Mouse (Mus musculus): ENCODE data around the gene Adgrl3.

Adgrl3 gene

GRCm38 (mm10) chr5:81556008-81556407 is 536.1 kb downstream of the Adgrl3 start:
- DNase-seq (ENCODE audit: low read depth, low spot score), result peak; percentile 92

DNA sequence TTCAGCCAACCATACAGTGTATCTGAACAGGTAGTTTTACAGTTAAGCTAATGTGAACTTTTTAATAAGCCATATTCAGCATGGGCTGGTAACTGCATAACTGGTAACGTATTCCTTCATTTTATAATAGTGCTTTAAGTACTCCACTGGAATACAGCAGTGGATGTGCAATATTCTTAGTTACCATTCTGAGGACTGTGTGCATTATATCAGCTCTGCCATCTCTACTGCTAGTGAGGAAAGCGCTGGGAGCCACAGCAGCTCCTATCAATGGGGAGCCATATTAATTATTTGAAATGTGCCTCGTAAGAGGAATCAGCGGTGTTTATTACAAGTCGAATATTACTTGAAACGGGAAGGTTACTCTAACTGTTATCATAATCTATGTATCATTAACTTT is 539.0 kb downstream of the Adgrl3 start:
- DNase-seq (ENCODE audit: low read depth, low spot score), result no peak

GRCm38 (mm10) chr5:81564294-81564693 is 544.4 kb downstream of the Adgrl3 start:
- DNase-seq (ENCODE audit: low read depth, low spot score), result no peak

DNA sequence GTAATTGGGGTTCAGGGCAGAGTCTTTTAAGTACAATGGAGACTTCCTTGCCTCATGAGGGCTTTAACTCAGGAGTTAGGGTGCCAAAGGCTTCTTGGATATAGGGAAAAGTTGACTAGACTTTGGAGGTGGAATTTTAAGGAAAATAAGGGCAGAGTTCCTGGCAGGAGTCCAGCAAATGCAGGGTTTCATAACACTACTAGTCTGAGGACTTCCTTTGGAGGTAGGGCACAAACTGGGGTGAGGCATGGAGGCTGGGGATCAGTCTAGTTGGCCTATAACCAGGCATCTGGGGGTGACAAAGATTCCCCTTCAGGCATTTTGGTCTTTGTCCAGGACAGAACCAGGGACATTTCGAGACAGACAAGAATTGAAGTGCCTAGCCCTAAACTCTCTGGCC is 546.6 kb downstream of the Adgrl3 start:
- no peak for DNase-seq (ENCODE audit: low read depth, low spot score)

- no peak for DNase-seq (ENCODE audit: low read depth, low spot score)
Measured at GRCm38 (mm10) chr5:81568743-81569142, 548.8 kb downstream of the Adgrl3 start.

- no peak for DNase-seq (ENCODE audit: low read depth, low spot score)
Measured at GRCm38 (mm10) chr5:81582886-81583285, 562.9 kb downstream of the Adgrl3 start.

DNA sequence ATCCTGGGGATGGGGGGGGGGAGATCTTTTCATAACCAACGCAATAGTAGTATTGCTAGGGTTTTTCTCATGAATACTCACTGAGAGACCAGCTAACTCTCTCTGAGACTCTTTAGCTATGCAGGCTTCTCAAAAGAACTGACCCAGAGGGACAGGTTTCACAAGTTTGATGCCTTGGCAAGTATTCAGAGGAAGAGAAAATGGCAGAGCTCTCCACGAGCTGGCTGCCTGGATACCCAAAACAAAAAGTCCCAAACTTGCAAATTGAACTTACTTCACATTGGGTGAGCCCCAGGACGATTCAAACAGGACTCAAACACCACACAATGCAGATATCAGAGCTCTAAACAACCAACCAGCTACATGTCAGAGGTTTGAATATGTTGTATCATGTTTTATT is 563.5 kb downstream of the Adgrl3 start:
- DNase-seq (ENCODE audit: low read depth, low spot score), result no peak

DNA sequence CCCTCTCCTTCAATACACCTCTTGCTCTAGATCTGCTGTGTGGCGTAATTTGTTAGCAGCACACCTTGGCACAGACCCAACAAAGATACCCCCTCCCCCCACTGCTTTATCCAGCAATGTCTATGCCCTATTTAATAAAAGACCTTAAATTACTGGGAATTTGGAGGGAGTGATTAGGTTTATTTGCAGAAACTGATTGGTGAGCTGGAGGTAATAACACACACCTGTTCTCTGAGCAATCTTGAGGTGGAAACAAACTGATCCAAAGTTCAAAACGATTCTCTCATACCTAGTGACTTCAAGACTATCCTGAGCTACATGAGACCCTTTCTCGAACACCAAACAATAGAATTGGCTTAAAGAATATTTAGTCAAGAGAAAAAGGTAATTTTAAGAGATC is 565.0 kb downstream of the Adgrl3 start:
- no peak for DNase-seq (ENCODE audit: low read depth, low spot score)

DNA sequence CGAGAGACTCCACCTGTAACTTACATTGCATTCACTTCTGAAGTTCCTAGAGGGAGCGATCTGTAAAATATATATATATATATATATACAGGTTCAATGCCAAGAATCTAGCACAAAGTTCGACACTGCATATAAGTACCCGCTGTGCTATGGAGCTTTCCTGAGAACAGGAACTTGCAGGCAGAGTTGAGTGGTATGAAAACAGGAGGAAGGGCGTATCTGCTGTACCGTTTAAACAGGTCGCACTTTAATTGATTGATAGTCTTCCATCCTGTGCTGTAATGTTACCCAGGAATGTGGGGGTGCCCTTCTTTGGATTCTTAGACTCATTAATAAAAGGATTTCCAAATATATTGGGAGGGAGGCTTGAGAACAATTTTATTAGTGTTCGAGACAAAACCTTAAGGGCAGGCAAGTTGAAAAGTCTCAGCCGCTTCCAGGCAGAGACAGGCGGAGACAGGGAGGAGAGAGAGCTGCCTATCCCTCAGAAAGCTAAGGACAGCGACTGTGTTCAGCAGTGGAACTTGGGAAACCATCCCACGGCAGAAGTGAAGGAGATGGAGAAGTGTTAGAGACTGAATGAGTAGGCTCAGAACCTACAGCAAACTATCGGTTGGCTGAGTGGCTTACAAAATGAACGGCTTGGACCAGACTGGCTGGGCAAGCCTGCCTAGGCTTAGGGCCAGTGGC is 570.2 kb downstream of the Adgrl3 start:
- no peak for DNase-seq (ENCODE audit: low read depth, low spot score)

- peak; percentile 6 for DNase-seq (ENCODE audit: low read depth, low spot score)
Measured at GRCm38 (mm10) chr5:81591481-81591880, 571.5 kb downstream of the Adgrl3 start.

- no peak for DNase-seq (ENCODE audit: low read depth, low spot score)
Measured at GRCm38 (mm10) chr5:81593396-81593995, 573.6 kb downstream of the Adgrl3 start.

DNA sequence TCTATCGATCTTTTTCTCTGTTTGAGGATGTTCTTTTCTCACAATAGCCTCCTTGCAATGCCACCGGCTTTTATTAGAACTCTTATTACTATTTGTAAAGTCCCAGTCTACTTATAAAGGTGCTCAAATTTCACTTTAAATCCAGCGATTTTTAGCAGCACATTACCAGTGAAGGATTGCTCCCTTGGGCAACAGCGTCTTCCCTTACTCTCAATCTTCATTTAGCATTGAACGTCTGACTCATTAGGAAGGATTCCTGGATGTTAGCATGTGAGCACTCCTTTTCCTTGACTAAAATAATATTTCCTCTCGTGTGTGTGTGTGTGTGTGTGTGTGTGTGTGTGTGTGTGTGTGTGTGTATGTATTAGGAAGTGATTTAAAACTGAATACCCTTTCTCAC is 578.1 kb downstream of the Adgrl3 start:
- DNase-seq (ENCODE audit: low read depth, low spot score), result no peak

- DNase-seq (ENCODE audit: low read depth, low spot score), result no peak
Measured at GRCm38 (mm10) chr5:81602889-81603288, 583.0 kb downstream of the Adgrl3 start.

GRCm38 (mm10) chr5:81605646-81606045 is 585.7 kb downstream of the Adgrl3 start:
- no peak for DNase-seq (ENCODE audit: low read depth, low spot score)

GRCm38 (mm10) chr5:81610223-81610622 is 590.3 kb downstream of the Adgrl3 start:
- DNase-seq (ENCODE audit: low read depth, low spot score), result no peak

GRCm38 (mm10) chr5:81614674-81615073 is 594.7 kb downstream of the Adgrl3 start:
- no peak for DNase-seq (ENCODE audit: low read depth, low spot score)

DNA sequence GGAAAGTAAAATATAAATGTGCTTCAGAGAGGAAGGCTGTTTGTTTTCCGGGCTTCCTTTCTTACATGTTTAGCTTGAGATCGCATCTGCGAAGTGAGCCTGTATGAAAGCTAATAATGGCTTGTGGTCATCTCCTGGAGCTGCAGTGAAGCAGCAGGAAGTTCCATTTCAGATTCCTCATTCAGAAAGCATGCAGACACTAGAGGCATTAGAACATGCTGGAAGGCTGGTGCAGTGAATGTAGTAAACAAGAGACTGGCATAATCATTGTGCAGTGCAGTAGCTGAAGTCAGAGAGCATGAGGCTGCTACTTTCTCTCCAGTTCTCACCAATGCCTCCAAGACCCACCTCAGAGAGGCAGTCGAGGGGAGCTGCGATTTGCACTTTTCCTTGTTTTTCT is 601.2 kb downstream of the Adgrl3 start:
- no peak for DNase-seq (ENCODE audit: low read depth, low spot score)

GRCm38 (mm10) chr5:81621715-81622114 is 601.8 kb downstream of the Adgrl3 start:
- DNase-seq (ENCODE audit: low read depth, low spot score), result no peak

- DNase-seq (ENCODE audit: low read depth, low spot score), result peak; percentile 73
Measured at GRCm38 (mm10) chr5:81623846-81624245, 603.9 kb downstream of the Adgrl3 start.

- DNase-seq (ENCODE audit: low read depth, low spot score), result no peak
Measured at GRCm38 (mm10) chr5:81636169-81636568, 616.2 kb downstream of the Adgrl3 start.

DNA sequence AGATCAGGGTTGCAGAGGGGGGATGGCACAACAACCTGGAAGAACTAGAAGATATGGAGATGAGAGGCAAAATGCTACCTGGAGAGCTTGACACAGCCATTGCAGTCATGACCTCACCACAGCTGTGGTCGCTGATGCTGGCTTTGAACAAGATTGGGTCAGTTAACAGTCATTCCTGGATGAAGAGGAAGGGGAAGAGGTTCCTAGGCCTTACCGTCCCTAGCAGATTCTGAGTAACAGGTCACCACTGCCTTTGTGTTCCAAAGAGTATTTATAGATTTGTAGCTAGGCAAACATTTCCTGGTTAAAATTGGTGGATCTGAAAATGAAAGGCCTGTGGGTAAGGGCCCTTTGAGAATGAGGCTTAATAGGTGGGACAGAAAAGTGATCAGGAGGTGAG is 618.5 kb downstream of the Adgrl3 start:
- no peak for DNase-seq (ENCODE audit: low read depth, low spot score)

- DNase-seq (ENCODE audit: low read depth, low spot score), result no peak
Measured at GRCm38 (mm10) chr5:81640118-81640517, 620.2 kb downstream of the Adgrl3 start.

DNA sequence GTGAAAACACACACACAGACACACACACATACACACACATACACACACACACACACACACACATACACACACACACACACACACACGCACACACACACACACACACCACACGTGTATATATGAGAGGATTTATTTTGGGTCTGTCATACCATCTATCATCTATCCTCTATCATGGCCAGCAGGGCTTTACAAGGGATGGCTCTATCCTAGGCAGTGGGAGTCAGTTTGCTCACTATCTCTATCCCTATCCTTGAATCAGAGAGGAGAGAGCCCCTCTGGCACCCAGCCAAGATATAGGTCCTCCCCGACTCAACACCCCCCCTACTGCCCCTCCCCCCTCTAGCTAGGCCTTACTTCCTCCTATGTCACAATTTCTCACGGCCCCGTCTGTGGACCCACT is 625.6 kb downstream of the Adgrl3 start:
- no peak for DNase-seq (ENCODE audit: low read depth, low spot score)

DNA sequence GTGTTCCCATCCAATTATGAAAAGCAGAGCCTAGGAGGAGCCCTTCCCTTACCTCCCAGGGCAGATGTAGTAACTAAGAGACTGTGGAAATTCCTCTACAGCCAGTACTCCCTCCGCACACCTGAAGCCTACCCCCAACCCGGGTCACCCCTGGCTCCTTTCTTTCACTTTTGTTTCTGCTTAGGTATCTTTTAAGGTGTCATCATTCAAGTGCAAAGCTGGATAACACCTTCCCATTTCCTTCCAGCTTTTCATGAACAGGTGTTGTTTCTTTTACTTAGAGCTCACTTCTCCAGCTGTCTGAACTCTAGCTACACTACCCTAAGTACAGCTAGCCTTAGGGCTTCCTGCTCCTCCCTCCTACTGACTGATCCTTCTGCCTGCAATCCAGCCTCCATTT is 634.0 kb downstream of the Adgrl3 start:
- DNase-seq (ENCODE audit: low read depth, low spot score), result peak; percentile 80

Measured in ES-CJ7 (cell line).